Mouse (Mus musculus): ENCODE measurements at regions not wholly inside any gene's neighbourhood (a gene's known extent, or its start where the extent isn't known, plus 50 kb on each side); places are given as distances from the start of the nearest gene placed in this dataset.
A peak's percentile ranks its signal among the peaks of the same experiment; 100 is the strongest.

- DNase-seq (ENCODE audit: low spot score) = no peak
These were observed 53.9 kb upstream of the Olfr266 start for GRCm38 (mm10) chr3:106879994-106880393.

DNA sequence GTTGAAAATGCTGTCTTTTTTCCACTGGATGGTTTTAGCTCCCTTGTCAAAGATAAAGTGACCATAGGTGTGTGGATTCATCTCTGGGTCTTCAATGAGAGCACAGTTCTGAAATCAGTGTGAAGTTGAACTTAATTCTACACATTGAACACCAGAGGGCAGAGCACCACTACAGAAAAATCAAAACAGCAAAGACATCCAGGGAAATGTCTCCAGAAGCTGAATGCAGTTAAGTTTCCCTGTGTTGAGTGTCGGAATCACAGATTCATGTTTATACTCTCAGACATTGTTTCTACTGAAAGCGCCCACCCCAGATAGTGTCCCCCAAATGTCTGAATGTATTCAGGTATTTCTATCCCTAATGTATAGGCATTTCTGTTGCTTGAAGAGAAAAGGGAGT lies 77.1 kb upstream of the Olfr266 start:
- DNase-seq (ENCODE audit: low spot score) = peak; percentile 4

DNA sequence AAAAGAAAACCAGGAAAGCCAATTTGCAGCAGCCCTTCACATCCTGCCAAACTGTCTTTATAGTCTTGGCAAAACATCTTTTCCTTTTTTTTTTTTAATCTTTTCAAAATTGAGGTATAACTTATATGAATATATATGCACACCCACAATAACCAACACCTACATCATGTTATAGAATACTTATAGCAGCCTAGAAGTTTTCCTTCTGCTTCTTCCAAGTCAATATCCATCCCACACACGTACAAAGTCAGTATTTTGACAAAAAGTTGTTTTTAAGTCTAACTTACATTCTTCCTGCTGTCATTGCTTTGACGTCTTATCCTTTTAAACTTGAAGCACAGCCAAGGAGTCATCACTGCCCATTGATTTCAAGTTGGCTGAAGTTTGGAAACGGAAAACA lies 80.6 kb upstream of the Olfr266 start:
- DNase-seq (ENCODE audit: low spot score) = no peak

DNA sequence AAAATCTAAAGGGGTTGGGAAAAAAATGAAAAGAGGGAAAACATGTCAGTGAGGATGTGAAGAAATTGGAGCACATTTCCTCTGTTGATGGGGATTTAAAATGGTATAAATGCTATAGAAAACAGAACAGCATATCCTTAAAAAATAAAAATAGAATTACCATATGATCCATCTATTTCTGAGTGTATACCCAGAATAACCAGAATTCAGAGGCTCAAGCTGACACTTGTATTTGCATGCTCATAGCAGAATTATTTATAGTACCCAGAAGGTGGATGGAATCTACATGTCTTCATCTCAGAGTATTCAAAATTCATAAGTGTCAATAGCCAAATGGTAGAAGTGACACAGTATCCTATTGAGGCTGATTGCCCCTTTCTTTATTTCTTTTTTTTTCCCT lies 99.9 kb upstream of the Kcna3 start:
- no peak for DNase-seq (ENCODE audit: low spot score)

DNA sequence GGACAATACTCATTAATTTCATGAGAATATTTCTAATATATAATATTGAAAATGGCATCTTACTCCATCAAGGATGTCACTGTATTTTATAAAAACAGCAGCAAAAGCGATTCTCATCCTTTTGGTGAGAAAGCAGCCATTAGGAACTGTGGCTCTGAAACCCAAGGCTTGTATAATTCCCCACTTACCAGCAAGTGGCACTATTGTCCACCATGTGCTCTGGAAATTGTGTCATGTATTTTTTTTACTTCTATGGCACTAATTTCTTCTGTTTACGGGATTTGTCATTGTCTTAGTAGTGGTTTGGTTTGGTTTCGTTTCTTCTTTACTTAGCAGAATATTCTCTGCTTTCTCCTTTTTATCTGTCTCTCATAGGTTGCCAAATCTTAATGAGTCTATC lies 95.9 kb upstream of the Kcna3 start:
- no peak for DNase-seq (ENCODE audit: low spot score)

DNA sequence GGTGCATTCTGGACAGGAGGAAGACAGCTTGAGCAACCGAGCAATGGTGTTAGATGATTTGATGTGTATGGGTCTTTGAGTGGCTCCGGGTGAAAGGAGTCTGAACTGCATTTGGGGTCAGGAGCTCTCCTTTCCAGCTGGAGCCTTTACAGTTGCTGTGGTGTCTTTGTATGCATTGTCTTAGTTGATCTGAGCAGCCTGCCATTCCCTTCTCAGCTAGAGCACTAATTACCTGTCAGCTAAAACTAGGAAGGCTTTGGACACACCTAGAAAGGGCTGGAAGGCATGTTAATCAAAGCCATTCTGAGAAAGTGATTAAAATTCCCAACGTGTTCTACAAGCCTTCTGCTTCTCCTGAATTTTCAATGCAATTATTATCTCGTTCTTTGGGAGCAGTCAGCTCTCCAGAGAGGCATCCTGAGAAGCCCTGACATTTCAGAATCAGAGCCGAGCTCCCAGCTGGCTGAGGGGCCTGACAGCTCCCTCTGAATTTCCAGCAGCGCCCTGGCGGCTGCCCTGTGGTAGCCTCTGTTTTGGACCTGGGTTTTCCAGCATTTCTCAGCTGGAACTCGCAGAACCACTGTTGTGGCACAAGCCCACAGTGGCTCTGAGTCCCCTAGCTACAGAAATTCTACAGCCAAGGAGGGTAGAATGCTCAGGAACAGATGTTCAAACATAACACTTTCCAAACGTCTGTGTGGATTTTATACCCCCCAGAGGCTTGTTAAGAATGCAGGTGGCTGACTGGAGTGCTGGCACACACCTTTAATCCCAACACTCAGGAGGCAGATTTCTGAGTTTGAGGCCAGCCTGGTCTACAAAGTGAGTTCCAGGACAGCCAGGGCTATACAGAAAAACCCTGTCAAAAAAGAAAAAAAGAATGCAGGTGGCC lies 80.2 kb upstream of the Kcna3 start:
- DNase-seq (ENCODE audit: low spot score) = no peak

DNA sequence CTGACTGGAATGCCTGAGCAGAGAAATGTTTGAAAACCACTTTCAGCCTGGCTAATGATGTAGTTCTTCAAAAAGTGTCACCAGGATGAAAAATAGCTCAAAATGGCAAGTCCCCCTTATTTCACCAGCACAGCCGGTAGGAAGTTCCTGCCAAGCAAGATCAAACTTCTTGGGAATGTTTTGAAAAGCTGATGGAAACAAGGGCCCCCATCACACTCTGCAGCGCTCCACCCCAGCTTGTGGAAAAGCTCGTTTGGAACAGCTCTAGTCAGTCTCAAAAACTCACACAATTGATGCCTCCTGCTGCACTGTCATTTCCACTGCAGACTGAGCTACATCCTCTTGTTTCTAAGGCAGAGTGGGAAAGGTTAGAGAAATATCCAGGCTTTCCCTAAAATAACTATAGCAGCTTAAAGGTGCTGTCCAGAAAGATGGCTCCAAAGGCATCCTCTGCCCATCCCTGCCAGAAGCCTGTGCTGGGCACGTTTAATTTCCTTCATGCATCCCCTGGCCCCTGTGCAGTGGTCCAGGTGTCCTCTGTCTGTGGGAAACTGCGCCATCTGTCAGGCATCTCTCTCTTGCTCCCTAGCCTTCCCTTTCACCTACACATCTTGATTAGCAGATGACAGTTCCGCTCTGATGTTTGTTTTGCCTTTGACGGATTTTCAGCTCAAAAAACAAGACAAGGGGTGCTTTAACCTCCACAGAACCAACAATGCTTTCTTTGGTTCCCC lies 78.6 kb upstream of the Kcna3 start:
- DNase-seq (ENCODE audit: low spot score) = no peak

DNA sequence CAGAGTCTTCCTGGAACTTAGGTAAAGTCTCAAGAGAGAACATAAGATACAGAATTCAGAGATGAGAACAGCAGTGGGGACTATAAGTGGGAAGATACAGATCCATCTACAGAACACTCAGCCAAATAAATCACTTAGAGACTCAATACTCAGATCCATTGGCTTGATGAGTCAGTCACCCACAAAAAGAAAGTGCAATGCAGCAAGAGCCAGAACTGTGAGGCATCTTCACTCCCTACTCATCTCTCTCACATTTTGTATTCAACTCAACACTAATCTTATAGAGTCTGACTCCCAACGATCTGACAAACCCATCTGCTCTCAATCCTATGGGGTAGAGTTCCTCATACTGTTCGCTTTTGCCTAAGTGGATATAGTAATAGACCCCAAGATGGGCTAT lies 77.8 kb upstream of the Kcna3 start:
- no peak for DNase-seq (ENCODE audit: low spot score)

- no peak for DNase-seq (ENCODE audit: low spot score)
These were observed 75.4 kb upstream of the Kcna3 start for GRCm38 (mm10) chr3:106960596-106960995.

DNA sequence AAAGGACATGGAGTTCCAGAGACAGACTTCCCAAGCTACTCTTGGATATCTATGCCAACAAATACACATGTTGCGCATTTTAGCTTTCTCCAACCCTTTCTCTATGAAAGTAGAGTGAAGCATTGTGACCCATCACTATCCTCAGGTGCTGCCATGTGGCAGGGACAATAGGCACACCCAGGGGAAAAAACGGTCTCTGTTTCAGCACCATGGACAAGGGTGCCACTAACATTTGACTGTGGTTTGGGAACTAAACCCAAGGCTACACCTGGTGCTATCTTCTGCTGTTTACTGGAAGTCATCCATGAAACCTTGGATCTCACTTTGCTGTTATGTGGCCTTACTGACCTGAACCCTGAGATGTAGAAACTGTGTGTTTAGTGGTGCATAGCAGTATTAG lies 73.5 kb upstream of the Kcna3 start:
- peak; percentile 9 for DNase-seq (ENCODE audit: low spot score)

DNA sequence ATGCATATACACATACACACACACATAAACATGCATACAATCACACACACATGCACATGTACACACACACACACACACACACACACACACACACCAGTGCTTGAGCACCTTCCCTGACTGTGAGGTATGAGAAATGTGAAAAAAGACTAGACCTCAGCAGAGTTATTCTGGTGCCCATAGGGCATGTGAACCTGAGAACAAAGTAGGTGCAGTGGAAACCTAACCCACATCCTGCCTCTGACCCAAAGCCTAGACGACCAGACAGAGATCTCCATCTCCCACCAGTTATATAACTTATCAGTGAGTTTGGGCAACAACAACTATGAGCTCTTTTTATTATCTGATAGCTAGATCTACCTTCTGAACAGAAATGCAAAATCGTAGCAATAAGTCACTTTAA lies 69.8 kb upstream of the Kcna3 start:
- no peak for DNase-seq (ENCODE audit: low spot score)

- no peak for DNase-seq (ENCODE audit: low spot score)
These were observed 68.5 kb upstream of the Kcna3 start for GRCm38 (mm10) chr3:106967479-106967878.

- no peak for DNase-seq (ENCODE audit: low spot score)
These were observed 61.7 kb upstream of the Kcna3 start for GRCm38 (mm10) chr3:106974114-106974789.

DNA sequence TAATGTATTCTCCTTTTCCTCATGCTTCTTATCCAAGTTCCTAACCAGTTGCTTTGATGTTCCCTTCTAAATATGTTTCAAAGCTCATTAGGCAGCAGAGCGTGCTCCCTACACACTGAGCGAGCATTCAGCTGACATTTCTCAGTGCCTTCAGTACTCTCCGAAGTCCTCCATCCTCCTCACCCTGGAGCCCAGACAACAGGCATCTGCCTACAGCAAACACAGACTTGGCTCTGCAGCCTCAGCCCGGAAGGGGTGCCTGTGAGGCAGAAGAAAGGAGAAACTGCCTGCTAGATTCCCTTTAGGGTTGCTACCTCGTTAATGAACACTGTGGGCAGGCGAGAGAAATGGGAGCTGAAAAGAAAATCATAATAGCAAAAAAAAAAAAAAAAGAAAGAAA lies 57.2 kb upstream of the Kcna3 start:
- DNase-seq (ENCODE audit: low spot score) = no peak

DNA sequence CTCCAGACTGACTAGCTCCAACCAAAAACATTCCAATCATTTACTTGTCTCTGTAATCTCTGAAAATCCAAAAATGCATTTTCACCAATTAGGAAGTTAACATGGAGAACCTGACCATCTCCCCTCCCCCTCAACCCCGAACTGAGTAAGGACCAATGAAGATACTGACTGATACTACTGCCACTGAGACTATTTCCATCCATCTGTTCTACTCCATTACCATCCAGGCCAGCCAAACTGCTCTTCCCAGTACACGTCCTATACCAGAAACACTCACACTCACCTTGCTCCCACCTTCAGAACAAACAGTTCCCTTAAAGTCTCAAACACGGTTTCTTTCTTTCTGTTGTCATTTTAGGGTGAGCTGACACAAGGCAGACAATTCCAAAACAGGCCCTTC lies 55.1 kb upstream of the Kcna3 start:
- DNase-seq (ENCODE audit: low spot score) = no peak

DNA sequence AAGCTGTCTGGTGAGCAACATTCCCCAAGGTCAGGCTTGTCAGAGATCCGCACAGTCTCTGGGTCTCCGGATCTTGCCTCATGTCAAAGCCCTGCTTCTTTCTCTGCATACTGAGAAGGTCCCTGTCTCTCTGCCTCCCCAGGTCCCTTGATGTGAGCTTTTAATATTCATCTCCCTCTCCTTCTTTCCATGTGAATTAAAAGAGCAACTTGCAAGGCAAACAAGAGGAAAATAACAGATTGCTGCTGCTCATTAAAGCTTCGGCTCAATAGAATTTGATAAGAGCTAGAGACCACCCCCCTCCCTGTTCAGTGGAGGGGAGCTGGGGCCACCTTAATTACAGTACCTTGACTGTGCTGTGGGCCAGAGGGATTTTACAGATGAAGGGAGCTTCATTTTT lies 54.6 kb upstream of the Kcna3 start:
- no peak for DNase-seq (ENCODE audit: low spot score)

DNA sequence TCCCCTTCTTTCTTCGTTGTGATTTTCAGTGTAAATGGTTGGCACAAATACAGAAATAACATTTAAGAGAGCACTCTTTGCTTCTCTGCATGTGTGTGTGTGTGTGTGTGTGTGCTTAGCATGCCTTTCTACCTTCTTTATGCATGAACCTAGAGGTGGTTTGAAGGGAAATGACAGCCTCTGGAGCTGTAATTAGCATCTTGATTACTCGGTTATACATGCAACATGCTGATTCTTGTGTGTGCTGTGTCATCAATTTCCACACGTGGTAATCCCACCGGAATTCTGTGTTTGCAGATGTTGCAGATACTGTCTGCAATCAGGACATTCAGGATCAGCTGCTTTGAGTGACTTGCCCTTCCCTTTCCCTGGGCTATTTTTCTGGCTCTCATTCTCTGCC lies 51.7 kb upstream of the Kcna3 start:
- no peak for DNase-seq (ENCODE audit: low spot score)
